Mouse (Mus musculus): Measurements from ENCODE around the gene Nhp2. TPM values are rescaled to one million over a fixed set of nuclear protein-coding genes. Genes with fewer than 3 reads are reported as not detected.
"Not testable (repeated sequence)": the region's sequence is repeated elsewhere in the genome, so short reads cannot be mapped to it uniquely, and the experiment has no call there.

Gene Nhp2
- polyA plus RNA-seq, 1 experiment from 2014 or later, result 110 TPM

DNA sequence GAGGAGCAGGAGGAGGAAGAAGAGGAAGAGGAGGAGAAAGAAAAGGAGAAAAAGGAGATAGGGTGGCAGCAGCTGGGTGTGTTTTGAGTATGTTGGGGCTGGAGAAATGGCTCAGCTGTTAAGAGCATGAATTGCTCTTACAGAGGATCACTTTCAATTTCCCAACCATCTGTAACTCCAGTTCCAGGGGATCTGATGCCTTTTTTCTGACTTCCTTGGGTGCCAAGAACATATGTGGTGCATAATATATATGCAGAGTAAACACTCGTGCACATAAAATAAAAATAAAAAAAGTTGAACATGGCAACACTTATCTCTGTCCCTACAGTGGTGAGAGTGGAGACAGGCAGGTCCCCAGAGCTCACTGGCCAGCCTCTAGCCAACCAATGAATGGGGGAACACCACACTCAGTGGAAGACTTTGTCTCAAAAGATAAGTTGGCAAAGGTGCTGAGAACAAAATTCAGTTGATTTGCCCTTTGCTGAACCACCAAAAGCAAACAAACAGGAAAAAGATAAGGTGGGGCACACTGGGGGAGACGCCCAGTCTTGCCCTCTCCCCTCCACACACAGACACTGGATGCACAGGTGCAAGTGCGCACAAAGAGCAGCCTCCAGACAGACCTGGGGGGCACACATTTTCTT, 10.1 kb upstream of the Nhp2 start:
- Histone ChIP-seq H3K4me3 (replicated peaks) (no peak overlapping the region), H3K4me1 (replicated peaks) (peaks cover 19% of the 10 kb centered on the region), H3K9me3 (no peaks in the 10 kb centered on the region), H3K36me3 (peaks cover 8% of the 10 kb centered on the region), H3K27me3 (no peaks in the 10 kb centered on the region), H3K9ac (replicated peaks) (no peak overlapping the region), H3K4me2 (replicated peaks) (no peak overlapping the region), H3K27ac (no peak overlapping the region)
- ATAC-seq, result no peak
- WGBS, result 85% methylated on average over 3 of the region's 3 CpGs

DNA sequence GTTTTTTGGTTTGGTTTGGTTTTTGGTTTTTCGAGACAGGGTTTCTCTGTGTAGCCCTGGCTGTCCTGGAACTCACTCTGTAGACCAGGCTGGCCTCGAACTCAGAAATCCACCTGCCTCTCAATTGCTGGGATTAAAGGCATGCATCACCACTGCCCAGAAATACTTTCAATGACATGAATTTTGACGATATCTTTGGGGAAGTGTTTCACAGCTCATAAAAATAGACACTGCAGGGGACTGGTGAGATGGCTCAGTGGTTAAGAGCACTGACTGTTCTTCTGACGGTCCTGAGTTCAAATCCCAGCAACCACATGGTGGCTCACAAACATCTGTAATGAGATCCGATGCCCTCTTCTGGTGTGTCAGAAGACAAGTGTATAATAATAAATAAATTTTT, 9.6 kb upstream of the Nhp2 start:
- not testable (repeated sequence) for H3K4me2 ChIP-seq (replicated peaks); H3K27ac ChIP-seq; H3K36me3 ChIP-seq; H3K9ac ChIP-seq (replicated peaks); H3K4me3 ChIP-seq (replicated peaks); ATAC-seq; H3K27me3 ChIP-seq; H3K9me3 ChIP-seq
- 90% methylated on average over 5 of the region's 5 CpGs for WGBS
- peaks cover 13% of the 10 kb centered on the region for H3K4me1 ChIP-seq (replicated peaks)

DNA sequence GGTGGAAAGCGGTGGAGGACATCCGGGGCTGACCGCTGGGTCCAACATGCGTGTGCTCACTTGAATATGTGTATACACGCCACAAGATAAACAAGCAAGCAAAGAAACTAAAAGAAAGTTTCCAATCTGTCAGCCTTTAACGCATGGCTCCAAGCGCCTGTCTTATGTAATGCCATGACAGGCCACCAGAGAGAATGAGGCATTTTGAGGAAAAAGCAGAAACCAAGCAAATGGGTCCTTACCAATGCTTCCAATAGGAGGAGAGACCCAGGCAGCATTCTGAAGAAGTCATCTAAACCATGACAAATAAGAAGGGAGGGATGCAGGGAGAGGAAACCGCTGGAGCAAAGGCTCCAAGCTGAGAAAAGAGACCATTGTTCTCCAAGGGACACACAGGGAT, 5.3 kb upstream of the Nhp2 start:
- WGBS, result 84% methylated on average over 8 of the region's 8 CpGs
- Histone ChIP-seq H3K4me2 (replicated peaks) (no peak overlapping the region), H3K27me3 (0 out of 2 replicates have a peak, but pooled peaks cover 5% of the 10 kb centered on the region), H3K36me3 (no peaks in the 10 kb centered on the region), H3K9ac (replicated peaks) (no peak overlapping the region), H3K4me1 (replicated peaks) (peaks cover 10% of the 10 kb centered on the region), H3K27ac (no peak overlapping the region), H3K4me3 (replicated peaks) (no peak overlapping the region), H3K9me3 (no peaks in the 10 kb centered on the region)
- no peak for ATAC-seq

DNA sequence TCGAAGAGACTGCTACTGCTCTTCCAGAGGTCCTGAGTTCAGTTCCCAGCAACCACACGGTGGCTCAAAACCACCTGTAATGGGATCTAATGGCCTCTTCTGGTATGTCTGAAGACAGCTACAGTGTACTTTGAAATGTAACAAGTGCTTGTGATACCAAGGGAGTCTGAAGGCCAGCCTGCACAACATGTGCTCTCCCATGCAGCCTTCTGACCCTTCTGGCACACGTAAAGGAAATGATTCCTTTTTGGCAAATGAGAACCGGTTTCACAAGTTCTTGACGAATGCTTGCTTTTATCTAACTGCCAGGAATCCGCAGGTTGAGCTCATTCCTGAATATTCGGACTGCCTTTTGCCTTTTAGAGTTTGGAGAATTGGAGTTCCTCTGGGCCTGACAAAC, 4.4 kb upstream of the Nhp2 start:
- H3K4me1 ChIP-seq (replicated peaks), result peaks cover 12% of the 10 kb centered on the region
- H3K9me3 ChIP-seq, result no peaks in the 10 kb centered on the region
- H3K36me3 ChIP-seq, result no peaks in the 10 kb centered on the region
- H3K27me3 ChIP-seq, result 0 out of 2 replicates have a peak, but pooled peaks cover 5% of the 10 kb centered on the region
- H3K27ac ChIP-seq, result no peak overlapping the region
- 60% methylated on average over 7 of the region's 7 CpGs for WGBS
- peak overlapping the region; percentile 32 for H3K4me3 ChIP-seq (replicated peaks)
- peak overlapping the region; percentile 54 for H3K4me2 ChIP-seq (replicated peaks)
- no peak for ATAC-seq
- H3K9ac ChIP-seq (replicated peaks), result peak overlapping the region; percentile 53

DNA sequence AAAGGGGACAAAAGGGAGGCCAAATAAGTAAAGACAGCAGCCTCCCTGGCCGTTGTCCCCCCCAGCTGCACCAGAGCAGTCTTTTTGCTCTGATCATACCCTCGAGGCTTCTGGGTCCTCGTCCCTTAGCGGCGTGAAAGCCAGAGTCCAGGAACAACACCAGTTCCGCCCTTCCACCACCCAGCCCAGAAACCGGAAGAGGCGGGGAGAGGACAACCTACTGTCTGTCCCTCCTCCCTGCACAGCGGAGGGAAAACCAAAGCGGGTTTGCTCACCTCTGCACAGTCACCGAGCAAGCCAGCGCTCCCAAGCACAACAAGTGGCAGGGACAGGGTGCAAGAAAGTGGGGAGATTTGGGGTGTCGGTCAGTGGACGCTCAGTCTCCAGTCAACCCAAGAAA, 3.9 kb upstream of the Nhp2 start:
- Histone ChIP-seq H3K4me1 (replicated peaks) (peaks cover 17% of the 10 kb centered on the region), H3K9ac (replicated peaks) (peak overlapping the region; percentile 53), H3K4me3 (replicated peaks) (peak overlapping the region; percentile 32), H3K27ac (peak overlapping the region; percentile 31; the same call in 1 of the 2 replicates), H3K36me3 (no peaks in the 10 kb centered on the region), H3K9me3 (no peaks in the 10 kb centered on the region), H3K4me2 (replicated peaks) (peak overlapping the region; percentile 54), H3K27me3 (0 out of 2 replicates have a peak, but pooled peaks cover 5% of the 10 kb centered on the region)
- WGBS, result 2% methylated on average over 14 of the region's 14 CpGs
- ATAC-seq, result 0 out of 2 replicates have a peak, but pooled peaks have one; percentile 9

DNA sequence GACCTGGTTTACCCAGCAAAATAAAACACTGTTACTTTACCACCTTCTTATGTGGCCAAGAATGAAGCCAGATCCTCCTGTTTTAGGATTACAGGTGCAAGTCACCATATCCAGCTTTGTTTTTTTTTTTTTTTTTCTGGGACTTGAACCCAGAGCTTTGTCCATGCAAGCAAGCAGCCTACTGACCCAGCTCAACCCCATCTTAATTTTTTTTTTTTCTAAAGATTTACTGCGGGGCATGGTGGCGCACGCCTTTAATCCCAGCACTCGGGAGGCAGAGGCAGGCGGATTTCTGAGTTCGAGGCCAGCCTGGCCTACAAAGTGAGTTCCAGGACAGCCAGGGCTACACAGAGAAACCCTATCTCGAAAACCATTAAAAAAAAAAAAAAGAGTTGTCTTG, 3.4 kb upstream of the Nhp2 start:
- Histone ChIP-seq H3K4me2 (replicated peaks) (peak overlapping the region; percentile 54), H3K9ac (replicated peaks) (peak overlapping the region; percentile 53; the same call in 1 of the 2 replicates), H3K4me1 (replicated peaks) (peaks cover 22% of the 10 kb centered on the region)
- not testable (repeated sequence) for H3K36me3 ChIP-seq; ATAC-seq; H3K9me3 ChIP-seq; H3K27ac ChIP-seq; H3K4me3 ChIP-seq (replicated peaks); H3K27me3 ChIP-seq
- WGBS, result 92% methylated on average over 7 of the region's 7 CpGs

DNA sequence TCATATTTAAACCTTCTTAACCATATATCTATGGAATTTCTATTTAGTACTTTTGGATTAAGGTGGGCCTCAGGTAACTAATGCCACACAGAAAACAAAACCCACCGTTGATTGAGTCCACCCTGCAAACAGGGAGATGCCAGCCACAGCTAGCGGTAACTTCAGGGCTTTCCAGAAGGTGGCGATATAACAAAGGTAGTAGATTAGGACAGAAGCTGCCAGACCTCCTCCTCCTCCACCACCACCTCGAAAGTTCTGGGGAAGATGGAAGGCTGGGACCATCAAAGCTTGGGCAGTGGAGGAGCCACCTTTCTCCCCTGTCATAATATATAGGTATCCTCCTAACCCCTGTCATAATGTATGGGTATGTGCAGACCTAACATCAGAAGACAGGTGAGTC, 1.8 kb upstream of the Nhp2 start:
- H3K36me3 ChIP-seq, result peaks cover 13% of the 10 kb centered on the region
- no peaks in the 10 kb centered on the region for H3K9me3 ChIP-seq
- ATAC-seq, result no peak
- peaks cover 26% of the 10 kb centered on the region for H3K4me1 ChIP-seq (replicated peaks)
- 0 out of 2 replicates have a peak, but pooled peaks cover 5% of the 10 kb centered on the region for H3K27me3 ChIP-seq
- no peak overlapping the region for H3K27ac ChIP-seq
- 3% methylated on average over 4 of the region's 4 CpGs for WGBS
- H3K4me3 ChIP-seq (replicated peaks), result no peak overlapping the region
- no peak overlapping the region for H3K4me2 ChIP-seq (replicated peaks)
- no peak overlapping the region for H3K9ac ChIP-seq (replicated peaks)

DNA sequence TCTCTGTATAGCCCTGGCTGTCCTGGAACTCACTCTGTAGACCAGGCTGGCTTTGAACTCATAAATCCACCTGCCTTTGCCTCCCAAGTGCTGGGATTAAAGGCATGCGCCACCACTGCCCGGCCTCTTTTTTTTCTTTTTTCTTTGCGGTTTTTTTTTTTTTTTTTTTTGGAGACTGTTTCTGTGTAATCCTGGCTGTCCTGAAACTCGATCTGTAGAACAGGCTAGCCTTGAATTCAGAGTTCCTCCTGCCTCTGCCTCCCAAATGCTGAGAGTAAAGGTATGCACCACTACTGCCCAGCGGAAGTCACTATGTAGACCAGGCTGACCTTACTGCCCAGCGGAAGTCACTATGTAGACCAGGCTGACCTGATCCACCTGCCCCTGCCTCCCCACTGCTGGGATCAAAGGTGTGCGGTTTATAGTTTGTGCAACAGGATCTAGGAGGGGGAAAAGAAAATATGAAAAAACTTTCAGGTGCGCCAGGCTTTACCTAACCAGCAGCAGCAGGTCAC, 584 bp upstream of the Nhp2 start:
- 0 out of 2 replicates have a peak overlapping the region, but pooled peaks have one; percentile 39 for H3K9ac ChIP-seq (replicated peaks)
- peak; percentile 69; the same call in 1 of the 2 replicates for ATAC-seq
- no peak overlapping the region for H3K27ac ChIP-seq
- peaks cover 26% of the 10 kb centered on the region for H3K4me1 ChIP-seq (replicated peaks)
- H3K27me3 ChIP-seq, result 0 out of 2 replicates have a peak, but pooled peaks cover 5% of the 10 kb centered on the region
- H3K36me3 ChIP-seq, result peaks cover 25% of the 10 kb centered on the region
- H3K4me2 ChIP-seq (replicated peaks), result peak overlapping the region; percentile 73
- WGBS, result 51% methylated on average over 8 of the region's 8 CpGs
- peak overlapping the region; percentile 76 for H3K4me3 ChIP-seq (replicated peaks)
- no peaks in the 10 kb centered on the region for H3K9me3 ChIP-seq

DNA sequence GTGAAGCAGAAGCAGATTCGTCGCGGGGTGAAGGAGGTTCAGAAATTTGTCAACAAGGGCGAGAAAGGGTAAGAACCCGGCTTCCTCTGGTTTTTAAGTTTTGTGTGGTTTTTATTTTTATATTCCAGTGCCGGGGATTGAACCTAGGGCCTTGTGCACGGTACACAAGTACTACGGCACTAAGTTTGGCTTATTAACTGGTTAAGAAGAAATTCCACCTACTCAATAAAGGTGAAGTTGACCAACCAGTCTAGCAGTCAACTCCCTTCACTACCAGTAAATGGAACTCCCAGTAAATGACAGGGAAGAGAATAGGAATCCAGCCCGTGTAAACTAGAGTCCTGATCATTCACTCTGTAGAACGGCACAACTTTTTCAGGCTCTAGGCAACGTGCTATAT, 549 bp downstream of the Nhp2 start:
- Histone ChIP-seq H3K27me3 (no peaks in the 10 kb centered on the region), H3K4me2 (replicated peaks) (peak overlapping the region; percentile 73), H3K4me3 (replicated peaks) (peak overlapping the region; percentile 76), H3K9me3 (no peaks in the 10 kb centered on the region), H3K27ac (no peak overlapping the region), H3K9ac (replicated peaks) (peak overlapping the region; percentile 77), H3K4me1 (replicated peaks) (peaks cover 25% of the 10 kb centered on the region), H3K36me3 (peaks cover 37% of the 10 kb centered on the region)
- 2% methylated on average over 11 of the region's 11 CpGs for WGBS
- no peak for ATAC-seq

DNA sequence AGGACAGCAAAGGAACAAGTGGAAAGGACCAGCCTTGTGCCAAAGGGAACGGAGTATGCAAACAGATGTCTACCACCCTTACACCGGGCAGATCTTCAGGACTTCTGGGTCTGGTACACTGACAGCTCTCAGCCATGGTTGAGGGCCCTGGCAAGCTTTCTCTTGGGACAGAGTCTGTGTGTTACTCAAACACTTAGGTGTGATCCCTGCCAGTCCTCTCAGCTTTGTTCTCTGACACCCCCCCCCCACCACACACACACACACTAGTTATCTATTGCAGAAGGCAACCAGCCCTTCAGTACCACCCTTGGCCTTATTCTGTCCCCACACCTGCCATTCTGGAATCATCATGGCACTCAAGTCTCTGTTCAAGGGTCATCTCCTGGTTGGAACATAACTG, 2.2 kb downstream of the Nhp2 start:
- no peaks in the 10 kb centered on the region for H3K9me3 ChIP-seq
- peaks cover 52% of the 10 kb centered on the region for H3K36me3 ChIP-seq
- peaks cover 16% of the 10 kb centered on the region for H3K4me1 ChIP-seq (replicated peaks)
- no peak for ATAC-seq
- no peak overlapping the region for H3K4me3 ChIP-seq (replicated peaks)
- no peaks in the 10 kb centered on the region for H3K27me3 ChIP-seq
- no peak overlapping the region for H3K27ac ChIP-seq
- WGBS, result 94% methylated on average over 2 of the region's 2 CpGs
- no peak overlapping the region for H3K9ac ChIP-seq (replicated peaks)
- H3K4me2 ChIP-seq (replicated peaks), result no peak overlapping the region

DNA sequence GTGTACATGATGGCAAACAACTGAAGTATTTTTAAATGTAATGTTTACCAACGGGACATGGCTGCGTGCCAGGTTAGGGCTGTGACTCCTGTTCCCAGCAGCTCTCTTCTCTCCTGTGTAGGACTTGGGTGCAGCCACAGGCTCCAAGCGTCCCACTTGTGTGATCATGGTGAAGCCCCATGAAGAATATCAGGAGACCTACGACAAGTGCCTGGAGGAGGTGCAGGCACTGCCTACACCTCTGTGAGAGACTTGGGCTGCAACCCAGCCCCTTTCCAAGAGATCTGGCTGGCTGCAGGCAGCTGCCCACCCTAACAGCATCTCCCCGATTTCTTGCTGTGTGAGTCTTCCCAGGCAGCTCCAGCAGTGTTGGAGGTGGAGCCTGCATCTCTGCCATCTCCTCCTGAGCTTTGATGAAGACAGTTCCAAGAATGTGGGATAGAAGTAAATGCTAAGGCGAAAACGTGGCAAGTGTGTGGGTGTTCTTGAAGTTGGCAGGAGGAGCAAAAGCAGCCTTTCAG, 3.5 kb downstream of the Nhp2 start:
- Histone ChIP-seq H3K9me3 (no peaks in the 10 kb centered on the region), H3K4me1 (replicated peaks) (peaks cover 16% of the 10 kb centered on the region), H3K4me2 (replicated peaks) (no peak overlapping the region), H3K27me3 (no peaks in the 10 kb centered on the region), H3K9ac (replicated peaks) (no peak overlapping the region), H3K4me3 (replicated peaks) (no peak overlapping the region), H3K36me3 (peaks cover 65% of the 10 kb centered on the region), H3K27ac (no peak overlapping the region)
- ATAC-seq, result no peak
- 96% methylated on average over 7 of the region's 7 CpGs for WGBS

DNA sequence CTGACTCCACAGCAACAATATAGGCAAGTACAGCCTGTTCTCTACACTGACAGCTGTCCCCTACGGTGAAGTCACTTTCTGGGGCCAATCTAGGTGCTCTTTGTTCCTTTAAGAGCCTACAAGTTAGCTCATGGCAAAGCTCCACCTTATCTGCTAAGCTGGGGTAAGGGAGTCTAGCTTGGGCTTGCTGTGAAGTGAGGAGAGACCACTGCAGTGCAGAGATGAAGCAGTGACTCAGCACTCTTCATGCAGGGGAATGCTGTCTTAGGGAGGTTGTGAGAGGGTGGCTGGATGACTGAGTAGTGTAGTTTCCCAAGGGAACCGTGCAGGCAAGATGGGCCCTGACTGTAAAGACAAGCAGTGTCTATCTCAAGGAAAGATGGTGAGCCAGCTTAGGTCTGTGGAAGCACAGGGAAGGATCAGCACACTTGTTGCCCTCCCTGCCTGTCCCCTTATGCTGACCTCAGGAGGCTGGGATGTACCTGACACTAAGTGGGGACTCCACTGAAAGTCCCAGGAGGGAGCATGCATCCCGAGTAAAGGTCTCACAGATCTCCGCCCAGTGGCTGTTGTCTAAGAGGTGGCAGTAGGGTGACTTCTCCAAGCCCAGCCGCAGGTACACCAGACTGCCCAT, 5.8 kb downstream of the Nhp2 start:
- Histone ChIP-seq H3K4me1 (replicated peaks) (peaks cover 13% of the 10 kb centered on the region), H3K9ac (replicated peaks) (no peak overlapping the region), H3K9me3 (no peaks in the 10 kb centered on the region), H3K27ac (no peak overlapping the region), H3K4me2 (replicated peaks) (no peak overlapping the region), H3K36me3 (peaks cover 82% of the 10 kb centered on the region), H3K27me3 (no peaks in the 10 kb centered on the region), H3K4me3 (replicated peaks) (no peak overlapping the region)
- ATAC-seq, result no peak
- 87% methylated on average over 5 of the region's 5 CpGs for WGBS
